Mouse (Mus musculus) limb, embryonic 14.5 days (tissue): ENCODE data around the gene Skiv2l. TPM values are rescaled to one million over a fixed set of nuclear protein-coding genes. Genes with fewer than 3 reads are reported as not detected.
"Not testable (repeated sequence)": the region's sequence is repeated elsewhere in the genome, so short reads cannot be mapped to it uniquely, and the experiment has no call there.

Source experiments
- ATAC-seq: fragments of 200-750 bp; cut with Nextera tagmentation; 2 replicates; pipeline ENCODE4 v1.8.0; 2017; ENCODE audit warnings: low read depth, moderate number of reproducible peaks, moderate TSS enrichment; ENCODE audit not compliant: low FRiP score
- DNase-seq: peaks from one replicate; pipeline ENCODE4 v3.0.0-alpha.2; 2015; ENCODE audit warnings: low spot score
- H3K27ac ChIP-seq: fragments of 300-500 bp; sonication (generic); replicated peaks from 2 replicates; pipeline ENCODE4 v1.5.1; 2014; ENCODE audit warnings: low read depth, mild to moderate bottlenecking, low read length, moderate library complexity, mixed read lengths
- H3K27me3 ChIP-seq: fragments of 300-500 bp; sonication (generic); 2 replicates; pipeline ENCODE4 v1.6.1; 2014; ENCODE audit warnings: low read length, mixed read lengths; ENCODE audit not compliant: control insufficient read depth, insufficient read depth
- H3K36me3 ChIP-seq: fragments of 300-500 bp; sonication (generic); 2 replicates; pipeline ENCODE4 v1.6.1; 2014; ENCODE audit warnings: mild to moderate bottlenecking, low read length, moderate library complexity, mixed read lengths; ENCODE audit not compliant: control insufficient read depth, insufficient read depth
- H3K4me1 ChIP-seq: fragments of 300-500 bp; sonication (generic); 2 replicates; pipeline ENCODE4 v1.6.1; 2014; ENCODE audit warnings: antibody characterized with exemption, low read length, mixed read lengths; ENCODE audit not compliant: control insufficient read depth, insufficient read depth
- H3K4me2 ChIP-seq: fragments of 300-500 bp; sonication (generic); replicated peaks from 2 replicates; pipeline ENCODE4 v1.6.1; 2014; ENCODE audit warnings: low read depth, mild to moderate bottlenecking, low read length, moderate library complexity; ENCODE audit not compliant: severe bottlenecking
- H3K4me3 ChIP-seq: fragments of 300-500 bp; sonication (generic); replicated peaks from 2 replicates; pipeline ENCODE4 v1.5.1; 2014; ENCODE audit warnings: low read length
- H3K9ac ChIP-seq: fragments of 300-500 bp; sonication (generic); 2 replicates; pipeline ENCODE4 v1.6.1; 2014; ENCODE audit warnings: mild to moderate bottlenecking, low read depth, low read length, moderate library complexity; ENCODE audit not compliant: severe bottlenecking
- H3K9me3 ChIP-seq: fragments of 300-500 bp; sonication (generic); 2 replicates; pipeline ENCODE4 v1.6.1; 2016; ENCODE audit warnings: low read length; ENCODE audit not compliant: control insufficient read depth
- POLR2A ChIP-seq: fragments of 200-500 bp; IDR thresholded peaks from 2 replicates; pipeline ENCODE4 v1.8.0; 2012; ENCODE audit warnings: inconsistent platforms, mild to moderate bottlenecking, moderate library complexity, borderline replicate concordance; ENCODE audit not compliant: insufficient read depth, insufficient read length; ENCODE audit errors: extremely low read depth
- WGBS: fragments of 180-500 bp; shearing (Covaris S2); extraction: QIAGEN DNeasy Blood & Tissue Kit; methylation state at CpG from one replicate; pipeline ENCODE4 v1.1.7; 2014; 5-methylcytosine and 5-hydroxymethylcytosine counted together
- polyA plus RNA-seq, 2 experiments: library from polyadenylated mRNA; depleted of rRNA in 1 of 2; stranded (reverse) in 1 of 2; unstranded in 1 of 2; fragments of >200 nt; fragmentation: Nextera tagmentation in 1 of 2; extraction: Ambion mirVana in 1 of 2; gene quantifications; 2 replicates each; pipeline versions ENCODE4 v1.2.1 to v1.2.3; 2012 to 2014

Gene Skiv2l
- polyA plus RNA-seq, 2 experiments: 43.5 to 75.8 TPM

- Histone ChIP-seq H3K27ac (peak within 1 kb of the TSS; percentile 74), H3K9me3 (no peaks in the 10 kb centered on the region), H3K36me3 (peaks cover 37% of the 10 kb centered on the region), H3K27me3 (no peaks in the 10 kb centered on the region), H3K9ac (peak within 1 kb of the TSS; percentile 69), H3K4me2 (peak within 1 kb of the TSS; percentile 95), H3K4me1 (peaks cover 14% of the 10 kb centered on the region), H3K4me3 (peak within 1 kb of the TSS; percentile 83)
- WGBS: under 1% methylated on average over 40 of the region's 40 CpGs
- DNase-seq (peak; percentile 98), ATAC-seq (peak; percentile 93)
- 0 out of 2 replicates have a peak, but pooled peaks have one; percentile 81 for TF ChIP-seq POLR2A
Observed at GRCm38 (mm10) chr17:34836856-34837221, 13.2 kb downstream of the Skiv2l start, which contains the start of the genes Stk19 and Dxo. Stk19 (minus strand) TSS chr17:34836945. Dxo (plus strand) TSS chr17:34837019.

- Histone ChIP-seq H3K27me3 (no peaks in the 10 kb centered on the region), H3K4me3 (peak overlapping the region; percentile 83), H3K9ac (peak overlapping the region; percentile 69), H3K4me1 (peaks cover 14% of the 10 kb centered on the region), H3K9me3 (no peaks in the 10 kb centered on the region), H3K4me2 (peak overlapping the region; percentile 93), H3K27ac (peak overlapping the region; percentile 3; the same call in 1 of the 2 replicates), H3K36me3 (peaks cover 33% of the 10 kb centered on the region)
- WGBS: 6% methylated on average over 42 of the region's 48 CpGs
- TF ChIP-seq POLR2A: no peak
- no peak for DNase-seq
- ATAC-seq: peak; percentile 72
Observed at GRCm38 (mm10) chr17:34836155-34836855, 13.7 kb downstream of the Skiv2l start.

DNA sequence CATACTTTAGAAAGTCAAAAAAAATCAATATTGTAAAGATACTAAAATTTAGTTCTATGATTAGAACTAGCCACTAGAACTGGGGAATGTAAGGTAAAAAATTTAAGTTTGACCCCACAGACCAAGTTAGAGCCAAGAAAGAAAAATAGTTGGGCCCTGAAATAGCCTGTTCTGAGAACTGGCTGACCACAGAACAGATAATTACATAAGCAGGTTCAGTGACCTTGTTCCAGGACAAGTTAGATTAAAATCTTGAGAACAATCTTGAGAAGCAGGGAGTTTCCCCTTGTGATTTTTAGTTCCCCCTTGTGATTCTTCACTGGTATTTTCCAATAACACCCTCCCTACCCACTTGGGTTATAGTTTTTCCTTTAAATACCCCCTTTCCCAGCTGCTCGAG, 19.2 kb downstream of the Skiv2l start:
- ATAC-seq, H3K4me1 ChIP-seq: not testable (repeated sequence)
- H3K36me3 ChIP-seq: peaks cover 37% of the 10 kb centered on the region

DNA sequence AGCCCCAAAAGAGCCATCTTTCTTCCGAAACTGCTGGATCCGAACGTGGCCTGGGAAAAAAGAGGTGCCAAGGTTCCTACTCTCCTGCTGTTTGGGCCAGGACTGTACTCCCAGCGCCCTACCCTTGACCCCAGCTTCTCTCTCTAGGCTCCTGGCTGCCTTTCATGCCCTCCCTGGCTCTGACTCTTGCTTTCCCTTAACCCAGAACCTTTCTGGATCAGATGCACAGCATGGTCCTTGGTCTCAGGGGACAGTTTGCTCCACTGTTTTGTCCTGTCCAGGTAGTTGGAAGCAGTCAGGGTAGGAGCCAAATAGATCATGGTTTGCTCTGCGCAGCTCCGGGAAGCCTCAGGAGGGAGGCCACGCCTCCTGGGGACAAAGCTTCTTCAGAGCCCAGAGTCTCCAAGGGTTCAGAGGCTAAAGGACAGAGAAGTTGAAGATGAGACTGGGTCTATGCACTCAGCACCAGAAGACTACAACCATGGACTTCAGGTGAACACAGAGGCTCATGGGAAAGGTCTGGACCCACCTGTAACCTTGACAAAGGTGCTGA, 35.1 kb downstream of the Skiv2l start:
- no peaks in the 10 kb centered on the region for H3K4me1 ChIP-seq
- no peak overlapping the region for H3K4me2 ChIP-seq
- no peaks in the 10 kb centered on the region for H3K9me3 ChIP-seq
- 76% methylated on average over 7 of the region's 7 CpGs for WGBS
- H3K27me3 ChIP-seq: no peaks in the 10 kb centered on the region
- H3K4me3 ChIP-seq: no peak overlapping the region
- ATAC-seq (no peak), DNase-seq (no peak)
- H3K36me3 ChIP-seq: no peaks in the 10 kb centered on the region
- no peak overlapping the region for H3K9ac ChIP-seq
- TF ChIP-seq POLR2A: no peak
- H3K27ac ChIP-seq: no peak overlapping the region

More for the DNA sequence above, 19.2 kb downstream of the Skiv2l start:
- H3K4me2 ChIP-seq, H3K4me3 ChIP-seq, H3K9ac ChIP-seq, H3K27me3 ChIP-seq, H3K27ac ChIP-seq, DNase-seq, H3K9me3 ChIP-seq: not testable (repeated sequence)
- 88% methylated on average over 1 of the region's 1 CpGs for WGBS

GRCm38 (mm10) chr17:34813747-34814146, 36.3 kb downstream of the Skiv2l start:
- not testable (repeated sequence) for H3K4me1 ChIP-seq, H3K27me3 ChIP-seq, H3K9me3 ChIP-seq, DNase-seq, H3K4me3 ChIP-seq, H3K27ac ChIP-seq, H3K4me2 ChIP-seq, ATAC-seq, H3K9ac ChIP-seq, H3K36me3 ChIP-seq
- WGBS: 58% methylated on average over 11 of the region's 12 CpGs
